Mouse (Mus musculus): ENCODE measurements around the gene Fbln5.

GRCm38 (mm10) chr12:101764870-101765269 lies 54.0 kb downstream of the Fbln5 start:
- no peak for TF ChIP-seq CTCF (IDR thresholded peaks at IDR 0.05; ENCODE audit: extremely low read depth, insufficient read depth, low read length)
- TF ChIP-seq POLR2A (IDR thresholded peaks at IDR 0.05; ENCODE audit: extremely low read depth, insufficient read depth, low read length): no peak

Data from cortical plate, adult 2 months (tissue).